Mouse (Mus musculus): ENCODE measurements around the gene Pvalb.

The Pvalb gene

GRCm38 (mm10) chr15:78195096-78195880 lies 10.9 kb downstream of the Pvalb start:
- DNase-seq, result no peak

DNA sequence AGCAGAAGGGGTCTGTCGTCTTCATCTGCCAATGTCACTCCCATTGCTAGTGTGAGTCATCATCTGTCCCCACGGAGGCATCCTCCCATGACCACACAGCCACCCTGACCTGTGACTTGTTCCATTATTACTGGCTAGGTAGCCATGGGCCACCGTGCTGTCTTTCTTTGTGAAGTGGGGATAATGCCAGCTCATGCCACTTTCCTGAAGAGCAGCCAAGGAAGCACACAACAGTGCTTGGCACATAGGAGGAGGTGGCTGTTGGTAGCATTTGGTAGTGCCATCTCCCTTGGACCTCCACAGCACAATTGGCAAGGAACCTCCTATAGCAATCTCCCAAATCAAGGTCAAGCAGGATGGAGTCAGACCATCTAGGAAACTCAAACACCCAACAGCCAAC lies 11.9 kb downstream of the Pvalb start:
- DNase-seq, result no peak

- DNase-seq, result no peak
Observed at GRCm38 (mm10) chr15:78189636-78190035, 16.6 kb downstream of the Pvalb start.

GRCm38 (mm10) chr15:78188546-78188945 lies 17.7 kb downstream of the Pvalb start:
- DNase-seq, result no peak

DNA sequence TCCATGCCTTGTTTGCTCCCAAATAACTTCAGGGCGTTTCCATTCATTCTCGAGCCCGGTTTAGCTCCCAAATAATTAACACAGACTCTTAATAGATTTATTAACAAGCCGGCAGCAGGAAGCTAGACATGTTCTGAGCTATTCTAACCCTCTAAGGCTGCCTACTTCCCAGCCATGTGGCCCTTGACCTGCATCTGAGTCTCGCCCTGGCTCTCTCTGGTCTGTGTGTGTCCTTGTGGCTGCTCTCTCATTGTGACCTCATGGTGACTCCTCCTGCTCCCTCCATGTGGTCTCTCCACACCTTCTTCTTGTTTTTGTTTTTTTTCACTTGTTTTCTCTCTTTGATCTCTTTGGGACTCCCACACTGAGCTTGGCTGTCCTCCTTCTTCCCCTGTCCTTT lies 19.3 kb downstream of the Pvalb start:
- no peak for DNase-seq

DNA sequence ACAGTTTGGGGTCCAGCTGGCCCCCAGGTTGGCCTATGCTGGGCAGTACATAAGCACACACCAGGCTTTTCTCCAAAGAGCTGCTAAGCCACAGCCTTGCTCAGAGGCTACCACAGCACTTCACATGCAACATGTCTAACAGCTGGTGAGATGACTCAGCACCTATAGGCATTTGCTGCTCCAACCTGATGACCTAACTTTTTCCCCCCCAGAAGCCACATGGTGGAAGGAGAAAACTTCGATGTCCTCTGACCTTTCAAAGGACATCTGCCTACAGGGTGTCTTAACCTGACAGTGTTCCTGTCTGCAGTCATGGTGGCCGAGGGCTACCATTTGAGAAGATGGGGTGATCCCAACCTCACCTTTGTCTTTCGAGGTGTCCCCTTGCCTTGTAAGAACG lies 20.6 kb downstream of the Pvalb start:
- DNase-seq, result no peak

GRCm38 (mm10) chr15:78184855-78185254 lies 21.3 kb downstream of the Pvalb start:
- DNase-seq, result peak; percentile 69

- DNase-seq, result peak; percentile 81
Observed at GRCm38 (mm10) chr15:78181701-78182405, 24.3 kb downstream of the Pvalb start.

DNA sequence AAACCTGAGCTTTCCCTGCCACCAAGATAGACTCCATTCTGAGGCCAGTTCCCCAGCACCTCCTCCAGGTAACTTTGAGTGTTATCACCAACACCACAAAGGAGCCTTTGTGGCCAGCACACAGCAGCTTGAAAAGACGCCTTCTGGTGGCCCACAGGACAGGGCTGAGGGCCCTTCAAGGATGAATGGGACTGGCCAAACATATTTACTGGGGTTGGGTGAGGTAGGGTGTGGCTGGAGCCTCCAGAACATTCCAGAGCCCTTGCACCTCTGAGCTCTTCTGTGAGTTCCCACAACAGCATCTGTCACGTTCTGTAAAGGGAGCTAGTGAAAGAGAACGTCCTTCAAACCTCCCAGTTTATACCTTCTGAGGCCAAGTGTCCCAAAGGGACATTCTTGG lies 26.4 kb downstream of the Pvalb start:
- DNase-seq, result no peak

- DNase-seq, result peak; percentile 81
Observed at GRCm38 (mm10) chr15:78178397-78178796, 27.8 kb downstream of the Pvalb start.

DNA sequence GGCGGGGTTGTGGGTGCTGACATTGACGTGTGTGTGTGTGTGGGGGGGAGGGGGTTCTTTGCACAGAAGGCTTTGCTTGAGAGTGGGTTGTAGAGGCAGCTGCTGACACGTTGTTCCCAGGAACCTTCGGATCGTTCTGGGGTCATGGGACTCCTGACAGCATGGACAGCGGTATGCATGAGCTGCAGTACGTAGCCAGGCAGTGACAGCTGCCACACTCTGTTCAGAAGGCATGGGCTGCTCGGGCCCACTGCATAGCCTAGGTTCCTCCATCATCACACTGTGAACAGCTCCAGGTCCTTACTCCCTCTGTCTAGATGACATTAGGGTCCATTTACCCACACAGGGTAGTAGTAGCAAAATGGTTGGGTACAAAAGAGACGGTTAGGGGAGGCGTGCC lies 28.9 kb downstream of the Pvalb start:
- no peak for DNase-seq

DNA sequence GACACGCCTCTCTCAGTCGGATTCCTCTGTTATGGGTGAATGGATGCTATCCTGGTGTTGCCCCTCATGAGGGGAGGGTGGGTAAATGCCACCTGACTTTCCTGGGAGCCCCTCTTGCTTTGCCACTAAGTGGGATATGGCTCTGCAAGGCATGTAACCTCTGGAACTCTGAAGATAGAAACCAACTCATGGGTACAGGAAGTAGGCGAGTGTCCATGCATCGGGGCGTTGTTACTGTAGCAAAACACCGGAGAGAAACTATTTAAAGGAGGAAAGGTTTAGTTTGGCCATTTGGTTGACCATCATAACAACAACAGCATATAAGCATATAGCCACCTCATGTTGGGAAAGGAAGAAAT lies 31.3 kb downstream of the Pvalb start:
- no peak for DNase-seq

DNA sequence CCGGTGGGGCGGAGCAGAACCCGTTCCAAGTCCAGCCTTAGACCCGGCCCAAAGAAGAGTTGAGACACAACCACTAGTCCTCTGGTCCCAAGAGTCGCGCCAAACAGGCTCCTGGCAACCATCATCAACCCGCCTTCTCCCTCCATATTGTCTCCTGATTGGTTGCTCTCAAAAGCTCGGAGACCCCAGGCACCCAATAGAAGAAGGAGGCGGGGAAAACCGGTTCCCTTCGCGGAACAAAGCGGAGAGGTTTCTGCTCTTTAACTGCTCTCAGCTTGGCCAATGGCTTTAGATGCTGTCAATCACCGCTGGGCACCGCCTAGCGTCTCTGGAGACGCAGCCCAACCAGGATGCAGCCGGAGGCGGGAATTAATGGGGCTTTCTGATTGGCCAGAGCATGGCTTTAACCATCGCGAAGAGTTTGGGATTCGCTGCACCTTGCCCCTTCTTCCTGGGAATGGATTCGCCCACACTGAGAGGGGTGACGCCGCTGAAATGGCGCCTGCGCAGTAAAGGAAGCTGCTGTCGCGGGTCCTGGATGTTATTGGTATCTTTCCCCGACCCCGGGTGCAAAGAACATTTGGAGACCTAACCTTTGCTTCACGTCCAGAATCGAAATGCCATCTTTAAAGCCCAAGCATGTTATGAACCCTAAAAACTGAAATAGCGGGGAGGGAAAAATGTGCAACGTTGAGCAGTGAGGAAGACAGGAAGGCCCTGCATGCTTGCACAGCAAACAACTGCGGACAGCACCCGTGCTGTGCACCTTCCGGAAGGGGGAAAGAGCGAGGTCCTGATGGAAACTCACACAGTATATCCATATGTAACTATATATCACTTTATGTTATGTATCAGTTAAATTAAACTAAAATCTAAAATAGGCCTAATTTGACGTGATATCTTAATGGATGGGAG lies 32.0 kb downstream of the Pvalb start, which contains the start of gene Ift27:
TSS of gene Ift27 (minus strand) at position 136 of the 915 bp plus-strand sequence.
- peak; percentile 93 for DNase-seq

GRCm38 (mm10) chr15:78172899-78173817 lies 33.0 kb downstream of the Pvalb start:
- DNase-seq, result no peak

- peak; percentile 43 for DNase-seq
Observed at GRCm38 (mm10) chr15:78172256-78172898, 33.8 kb downstream of the Pvalb start.

GRCm38 (mm10) chr15:78171651-78172050 lies 34.5 kb downstream of the Pvalb start:
- DNase-seq, result peak; percentile 43

GRCm38 (mm10) chr15:78170708-78171107 lies 35.5 kb downstream of the Pvalb start:
- DNase-seq, result no peak

DNA sequence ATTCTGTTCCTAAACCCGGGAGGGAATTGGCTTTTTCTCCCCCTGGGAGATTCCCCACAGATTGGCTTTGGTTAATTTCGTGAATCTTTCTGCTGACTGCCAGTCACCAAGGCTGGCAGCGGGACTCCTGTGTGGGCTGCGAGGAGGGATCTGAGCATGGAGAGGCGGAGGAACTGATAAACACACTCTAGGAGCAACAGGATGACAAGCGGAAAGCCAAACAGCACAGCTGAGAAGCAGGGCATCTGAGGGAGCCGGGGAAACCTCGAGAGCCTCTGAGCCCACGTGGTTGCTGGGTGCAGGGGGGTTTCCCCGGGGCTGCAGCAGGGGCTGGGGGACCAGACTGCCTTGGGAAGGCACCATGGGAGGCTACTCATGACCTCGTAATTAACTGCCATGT lies 36.6 kb downstream of the Pvalb start:
- DNase-seq, result peak; percentile 28

DNA sequence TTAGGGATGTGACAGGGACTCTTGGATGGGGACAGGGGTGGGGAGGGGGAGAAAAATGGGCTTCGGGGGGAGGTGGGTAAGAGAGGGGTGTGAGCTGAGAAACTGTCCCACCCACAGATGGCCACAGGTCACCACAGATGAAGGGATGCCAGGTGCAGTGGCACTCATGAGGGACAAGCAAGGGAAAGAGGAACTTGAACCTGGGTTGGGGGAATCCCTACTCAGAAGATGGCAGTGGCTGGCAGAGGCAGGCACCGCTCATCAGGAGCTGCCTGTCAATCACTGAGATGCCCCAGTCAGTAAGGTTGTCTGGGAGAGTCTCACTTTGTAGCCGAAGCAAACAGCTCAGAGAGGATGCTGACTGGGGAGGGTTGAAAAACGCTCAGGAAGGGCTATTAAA lies 40.9 kb downstream of the Pvalb start:
- no peak for DNase-seq

DNA sequence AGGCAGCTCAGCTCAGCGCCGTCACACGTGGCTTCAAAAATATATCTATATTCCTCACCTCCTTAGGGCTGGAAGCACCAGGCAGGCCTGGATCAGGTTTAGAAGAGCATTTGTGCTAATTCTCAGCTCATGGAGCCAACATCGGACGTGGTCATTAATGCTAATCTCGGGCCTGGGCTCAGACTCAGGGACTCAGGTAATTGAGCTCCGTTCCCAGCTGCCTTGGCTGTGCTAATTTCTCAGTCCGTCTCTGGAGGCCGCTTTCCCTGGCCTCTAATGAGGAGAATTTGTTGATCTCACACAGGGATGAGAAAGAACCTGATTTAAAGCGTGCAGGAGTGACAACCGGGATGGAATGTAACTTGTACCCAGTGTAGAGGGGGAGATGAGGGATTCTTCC lies 41.7 kb downstream of the Pvalb start:
- no peak for DNase-seq

GRCm38 (mm10) chr15:78161946-78162345 lies 44.3 kb downstream of the Pvalb start:
- DNase-seq, result no peak

DNA sequence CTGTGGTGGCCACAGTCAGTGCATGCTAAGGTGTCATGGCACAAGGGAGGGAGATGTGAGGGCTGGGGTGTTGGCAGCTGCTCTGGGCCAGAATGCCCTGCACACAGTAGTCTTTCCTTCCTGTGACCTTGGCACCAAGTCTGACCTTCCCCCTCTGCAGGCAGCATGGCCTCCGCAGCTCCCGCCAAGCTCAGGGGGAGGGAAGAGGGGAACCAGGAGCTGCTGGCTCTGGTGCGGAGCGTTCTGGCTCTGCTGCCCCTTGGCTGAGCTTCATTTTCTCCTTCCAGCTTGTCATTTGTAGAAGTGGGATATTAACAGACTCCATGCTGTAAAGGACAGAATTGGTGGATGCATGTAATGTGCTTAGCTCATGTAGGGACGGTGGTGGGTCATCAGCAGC lies 47.9 kb downstream of the Pvalb start:
- DNase-seq, result no peak
